ENCODE assay signal across 24 mouse cellular contexts in the genomic region with DNA sequence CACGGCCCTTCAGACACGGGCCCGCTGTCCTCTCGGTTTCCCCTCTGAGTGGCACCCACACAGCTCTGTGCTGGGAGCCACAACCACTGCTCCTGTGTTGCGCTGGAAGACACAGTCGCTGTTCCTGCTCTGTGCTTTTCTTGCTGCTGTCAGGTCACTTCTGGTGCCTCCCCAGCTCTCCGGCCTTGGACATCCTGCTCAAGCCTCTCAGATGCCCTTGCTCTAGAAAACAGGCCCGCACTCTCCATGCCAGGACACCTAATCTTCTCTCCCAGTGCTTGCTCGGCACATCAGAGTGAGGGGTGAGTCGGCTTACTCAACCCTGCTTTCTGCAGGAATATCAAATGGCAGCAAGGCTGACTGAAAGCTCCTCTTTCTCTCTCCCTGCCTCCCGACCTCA. TPM values are rescaled to one million over a fixed set of nuclear protein-coding genes. Genes with fewer than 3 reads are reported as not detected.
DNase-seq lines count a peak whose midpoint lies in the region; ATAC-seq and TF ChIP-seq lines count a peak whose summit lies in the region.
"Had no signal": no experiment of that assay in that cellular context is flagged by ENCODE, and none has a peak within 500 bp of the region (broad histone marks: within the 10 kb centered on the region; RNA-seq: fewer than 3 reads in every experiment).

No protein-coding gene starts in this region.

- 0 out of 2 replicates have a peak overlapping the region, but pooled peaks have one; percentile 23 for H3K27ac ChIP-seq in embryonic facial prominence, embryonic 12.5 days
- no peak overlapping the region for H3K27ac ChIP-seq in embryonic facial prominence, embryonic 10.5 days (replicated peaks)
- H3K27ac ChIP-seq in kidney, embryonic 16.5 days (ENCODE audit: low read length) = peak overlapping the region; percentile 84
- H3K27ac ChIP-seq in limb, embryonic 12.5 days = 0 out of 2 replicates have a peak overlapping the region, but pooled peaks have one; percentile 35
- no peak overlapping the region for H3K27ac ChIP-seq in layer of hippocampus, adult 2 months
- H3K27ac ChIP-seq: embryonic facial prominence, embryonic 15.5 days; forebrain, embryonic 10.5 days; heart, embryonic 10.5 days; hindbrain, embryonic 12.5 days; liver, embryonic 14.5 days; lung, embryonic 15.5 days; macrophage; midbrain, embryonic 10.5 days; neural tube, embryonic 12.5 days had no signal

- 77% methylated on average over 11 of the region's 11 CpGs for WGBS in embryonic facial prominence, embryonic 12.5 days
- 81% methylated on average over 11 of the region's 11 CpGs for WGBS in embryonic facial prominence, embryonic 10.5 days
- WGBS in kidney, embryonic 16.5 days = 55% methylated on average over 11 of the region's 11 CpGs
- 80% methylated on average over 11 of the region's 11 CpGs for WGBS in limb, embryonic 12.5 days

- H3K9ac ChIP-seq in embryonic facial prominence, embryonic 12.5 days = no peak overlapping the region
- H3K9ac ChIP-seq in kidney, embryonic 16.5 days (replicated peaks; ENCODE audit: low read length) = no peak overlapping the region
- H3K9ac ChIP-seq in limb, embryonic 12.5 days (replicated peaks) = no peak overlapping the region
- H3K9ac ChIP-seq: embryonic facial prominence, embryonic 15.5 days; hindbrain, embryonic 12.5 days; liver, embryonic 14.5 days; lung, embryonic 15.5 days; neural tube, embryonic 12.5 days had no signal

- no peak for TF ChIP-seq CTCF in layer of hippocampus, adult 2 months (conservative IDR thresholded peaks at IDR 0.05)

- no peaks in the 10 kb centered on the region for H3K27me3 ChIP-seq in embryonic facial prominence, embryonic 12.5 days
- H3K27me3 ChIP-seq in embryonic facial prominence, embryonic 10.5 days (replicated peaks; ENCODE audit: low read depth, poor library complexity, severe bottlenecking) = no peaks in the 10 kb centered on the region
- H3K27me3 ChIP-seq in kidney, embryonic 16.5 days (ENCODE audit: insufficient read depth, low read length) = no peaks in the 10 kb centered on the region
- H3K27me3 ChIP-seq in limb, embryonic 12.5 days = no peaks in the 10 kb centered on the region
- H3K27me3 ChIP-seq: embryonic facial prominence, embryonic 15.5 days; hindbrain, embryonic 12.5 days; lung, embryonic 15.5 days; neural tube, embryonic 12.5 days had no signal

- H3K4me3 ChIP-seq in embryonic facial prominence, embryonic 12.5 days = no peak overlapping the region
- H3K4me3 ChIP-seq in embryonic facial prominence, embryonic 10.5 days = no peak overlapping the region
- H3K4me3 ChIP-seq in kidney, embryonic 16.5 days (ENCODE audit: low read length) = no peak overlapping the region
- no peak overlapping the region for H3K4me3 ChIP-seq in limb, embryonic 12.5 days (replicated peaks)
- H3K4me3 ChIP-seq in layer of hippocampus, adult 2 months = no peak overlapping the region
- H3K4me3 ChIP-seq: embryonic facial prominence, embryonic 15.5 days; forebrain, embryonic 10.5 days; heart, embryonic 10.5 days; hindbrain, embryonic 12.5 days; lung, embryonic 15.5 days; midbrain, embryonic 10.5 days; neural tube, embryonic 12.5 days had no signal

- peaks cover 29% of the 10 kb centered on the region for H3K4me1 ChIP-seq in embryonic facial prominence, embryonic 12.5 days
- peaks cover 27% of the 10 kb centered on the region for H3K4me1 ChIP-seq in embryonic facial prominence, embryonic 10.5 days
- H3K4me1 ChIP-seq in kidney, embryonic 16.5 days (ENCODE audit: insufficient read depth, low read length) = peaks cover 27% of the 10 kb centered on the region
- peaks cover 18% of the 10 kb centered on the region for H3K4me1 ChIP-seq in limb, embryonic 12.5 days (replicated peaks)

- no peak for ATAC-seq in embryonic facial prominence, embryonic 12.5 days (ENCODE audit: insufficient number of reproducible peaks, insufficient read depth, low FRiP score, low TSS enrichment)
- ATAC-seq in kidney, embryonic 16.5 days (ENCODE audit: low FRiP score, low TSS enrichment) = no peak
- ATAC-seq in limb, embryonic 12.5 days (ENCODE audit: insufficient number of reproducible peaks, insufficient read depth, low FRiP score, low TSS enrichment, low read depth) = no peak
- ATAC-seq: CD4-positive, CD25-positive, alpha-beta regulatory T cell, adult 4 months had no signal

- H3K9me3 ChIP-seq in embryonic facial prominence, embryonic 12.5 days = no peaks in the 10 kb centered on the region
- H3K9me3 ChIP-seq in embryonic facial prominence, embryonic 10.5 days = no peaks in the 10 kb centered on the region
- H3K9me3 ChIP-seq in kidney, embryonic 16.5 days (ENCODE audit: low read length) = no peaks in the 10 kb centered on the region
- H3K9me3 ChIP-seq in limb, embryonic 12.5 days = no peaks in the 10 kb centered on the region
- H3K9me3 ChIP-seq: embryonic facial prominence, embryonic 15.5 days; forebrain, embryonic 10.5 days; heart, embryonic 10.5 days; hindbrain, embryonic 12.5 days; lung, embryonic 15.5 days; midbrain, embryonic 10.5 days; neural tube, embryonic 12.5 days had no signal

- H3K4me2 ChIP-seq in embryonic facial prominence, embryonic 12.5 days (replicated peaks) = no peak overlapping the region
- H3K4me2 ChIP-seq in kidney, embryonic 16.5 days (replicated peaks; ENCODE audit: low read depth, low read length) = no peak overlapping the region
- H3K4me2 ChIP-seq in limb, embryonic 12.5 days = no peak overlapping the region
- H3K4me2 ChIP-seq: embryonic facial prominence, embryonic 15.5 days; hindbrain, embryonic 12.5 days; lung, embryonic 15.5 days; neural tube, embryonic 12.5 days had no signal

- no peak for DNase-seq in embryonic facial prominence, embryonic 10.5 days (ENCODE audit: low spot score)
- DNase-seq in kidney, adult 18-20 months = no peak
- DNase-seq in adrenal gland, postnatal 25 days = peak; percentile 34
- no peak for DNase-seq in layer of hippocampus, adult 2 months (ENCODE audit: low spot score in 2 of 2)
- no peak for DNase-seq in layer of hippocampus, adult 9-10 months (ENCODE audit: low spot score)
- DNase-seq: cerebellum, adult 11 months; cerebellum, postnatal 10 days; heart, postnatal 10 days; kidney, adult 9 months; layer of hippocampus, adult 9-11 months; thymus, adult 18-20 months had no signal

- H3K36me3 ChIP-seq in embryonic facial prominence, embryonic 12.5 days = peaks cover 10% of the 10 kb centered on the region; the same call in 1 of the 2 replicates
- H3K36me3 ChIP-seq in embryonic facial prominence, embryonic 10.5 days (replicated peaks) = no peaks in the 10 kb centered on the region; the same call in 1 of the 2 replicates
- no peaks in the 10 kb centered on the region for H3K36me3 ChIP-seq in kidney, embryonic 16.5 days (ENCODE audit: insufficient read depth, low read length)
- peaks cover 23% of the 10 kb centered on the region for H3K36me3 ChIP-seq in limb, embryonic 12.5 days
- H3K36me3 ChIP-seq: embryonic facial prominence, embryonic 15.5 days; forebrain, embryonic 10.5 days; heart, embryonic 10.5 days; lung, embryonic 15.5 days had no signal

RNA-seq across cellular contexts. Expression of a gene that starts 28.7 kb away (rescaled TPM):
- polyA plus RNA-seq in embryonic facial prominence, embryonic 12.5 days (2016; fragmentation: Nextera tagmentation; extraction: Ambion mirVana) = 27.4 and 33.3 TPM in 2 replicates
- 12.7 and 15.7 TPM in 2 replicates for polyA plus RNA-seq in embryonic facial prominence, embryonic 10.5 days (2016; fragmentation: Nextera tagmentation; extraction: Ambion mirVana)
- 6.1 and 6.8 TPM in 2 replicates for polyA plus RNA-seq in kidney, embryonic 16.5 days (2015; fragmentation: Nextera tagmentation; extraction: Ambion mirVana)
- total RNA-seq in adrenal gland, postnatal 25 days (2021) = 8.5 and 8.9 TPM in 2 replicates
- polyA plus RNA-seq in limb, embryonic 12.5 days (2016; fragmentation: Nextera tagmentation; extraction: Ambion mirVana) = 25.2 and 26.7 TPM in 2 replicates
- 100 to 1,000 TPM; 227 to 236 TPM for total RNA-seq in layer of hippocampus, adult 2 months (2021)

RNA-seq across cellular contexts. Expression of a gene that starts 49.0 kb away (rescaled TPM):
- polyA plus RNA-seq in embryonic facial prominence, embryonic 12.5 days (2016; fragmentation: Nextera tagmentation; extraction: Ambion mirVana) = 1.0 and 1.8 TPM in 2 replicates
- polyA plus RNA-seq in embryonic facial prominence, embryonic 10.5 days (2016; fragmentation: Nextera tagmentation; extraction: Ambion mirVana) = 2.3 and 3.3 TPM in 2 replicates
- polyA plus RNA-seq in kidney, embryonic 16.5 days (2015; fragmentation: Nextera tagmentation; extraction: Ambion mirVana) = 2.7 and 3.5 TPM in 2 replicates
- total RNA-seq in adrenal gland, postnatal 25 days (2021) = 0.15 TPM in 1 of 2 replicates, not detected in the other
- 0.18 TPM in 2 replicates for polyA plus RNA-seq in limb, embryonic 12.5 days (2016; fragmentation: Nextera tagmentation; extraction: Ambion mirVana)
- total RNA-seq in layer of hippocampus, adult 2 months (2021) = 1 to 10 TPM; 4.3 to 5.9 TPM
- total RNA-seq: heart, postnatal 10 days had no signal
- polyA plus RNA-seq: CD4-positive, CD25-positive, alpha-beta regulatory T cell, adult 4 months; macrophage had no signal

RNA-seq across cellular contexts. Expression of a gene that starts 49.7 kb away (rescaled TPM):
- polyA plus RNA-seq in embryonic facial prominence, embryonic 12.5 days (2016; fragmentation: Nextera tagmentation; extraction: Ambion mirVana) = 32.3 and 44.1 TPM in 2 replicates
- 43.7 and 46.4 TPM in 2 replicates for polyA plus RNA-seq in embryonic facial prominence, embryonic 10.5 days (2016; fragmentation: Nextera tagmentation; extraction: Ambion mirVana)
- 51.2 and 51.4 TPM in 2 replicates for polyA plus RNA-seq in kidney, embryonic 16.5 days (2015; fragmentation: Nextera tagmentation; extraction: Ambion mirVana)
- total RNA-seq in adrenal gland, postnatal 25 days (2021) = 27.9 and 48.4 TPM in 2 replicates
- 36.6 and 48.4 TPM in 2 replicates for polyA plus RNA-seq in limb, embryonic 12.5 days (2016; fragmentation: Nextera tagmentation; extraction: Ambion mirVana)
- 10 to 100 TPM; 32.5 to 41.9 TPM for total RNA-seq in layer of hippocampus, adult 2 months (2021)

Comparison
In these comparisons a context has a peak if more than half of its experiments do, and no peak if none do; other contexts are left out.
1. H3K27ac ChIP-seq: peak in embryonic facial prominence, embryonic 12.5 days (single experiment), kidney, embryonic 16.5 days (single experiment) and limb, embryonic 12.5 days (single experiment); none in embryonic facial prominence, embryonic 10.5 days (single experiment) and layer of hippocampus, adult 2 months (single experiment).